Mouse (Mus musculus) lung, postnatal 36 days (tissue): ENCODE data around the gene Cyp4f15.
"Not testable (repeated sequence)": the region's sequence is repeated elsewhere in the genome, so short reads cannot be mapped to it uniquely, and the experiment has no call there.

Experiments
- DNase-seq: peaks from one replicate; pipeline ENCODE4 v3.0.0; 2022; ENCODE audit warnings: mixed read lengths

The Cyp4f15 gene

GRCm38 (mm10) chr17:32685048-32685750 is at the start of gene Cyp4f15:
Gene Cyp4f15, plus strand, starts transcription at chr17:32685627.
- peak; percentile 70 for DNase-seq

GRCm38 (mm10) chr17:32636341-32636740 is 49.1 kb upstream of the Cyp4f15 start:
- no peak for DNase-seq

DNA sequence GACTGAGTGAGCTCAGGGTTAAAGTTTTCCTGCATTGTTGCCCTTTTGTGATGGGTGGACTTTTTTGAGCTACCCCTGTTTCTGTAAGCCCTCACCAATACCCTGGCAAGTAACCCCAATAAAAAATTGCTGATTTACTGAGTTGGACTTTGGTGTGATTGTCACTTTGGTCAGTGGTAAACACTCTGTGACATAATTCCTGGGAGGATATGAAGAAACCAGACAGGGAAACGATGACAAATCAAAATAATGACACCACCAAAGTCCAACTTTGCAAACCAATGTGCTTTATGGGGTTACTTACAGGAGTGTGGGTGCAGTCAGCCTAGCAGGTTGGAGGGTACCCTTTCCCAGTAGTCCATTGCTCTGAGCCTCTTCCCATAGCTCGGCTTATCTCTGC is 48.3 kb upstream of the Cyp4f15 start:
- no peak for DNase-seq

GRCm38 (mm10) chr17:32646631-32647030 is 38.8 kb upstream of the Cyp4f15 start:
- no peak for DNase-seq

GRCm38 (mm10) chr17:32653860-32654259 is 31.6 kb upstream of the Cyp4f15 start:
- no peak for DNase-seq

- DNase-seq: no peak
Observed at GRCm38 (mm10) chr17:32657041-32657440, 28.4 kb upstream of the Cyp4f15 start.

- DNase-seq: no peak
Observed at GRCm38 (mm10) chr17:32658246-32658645, 27.2 kb upstream of the Cyp4f15 start.

- DNase-seq: peak; percentile 72
Observed at GRCm38 (mm10) chr17:32658712-32659111, 26.7 kb upstream of the Cyp4f15 start, which contains the start of gene Cyp4f40. Gene Cyp4f40, plus strand, starts transcription at chr17:32658900.

GRCm38 (mm10) chr17:32673976-32674375 is 11.5 kb upstream of the Cyp4f15 start:
- no peak for DNase-seq

DNA sequence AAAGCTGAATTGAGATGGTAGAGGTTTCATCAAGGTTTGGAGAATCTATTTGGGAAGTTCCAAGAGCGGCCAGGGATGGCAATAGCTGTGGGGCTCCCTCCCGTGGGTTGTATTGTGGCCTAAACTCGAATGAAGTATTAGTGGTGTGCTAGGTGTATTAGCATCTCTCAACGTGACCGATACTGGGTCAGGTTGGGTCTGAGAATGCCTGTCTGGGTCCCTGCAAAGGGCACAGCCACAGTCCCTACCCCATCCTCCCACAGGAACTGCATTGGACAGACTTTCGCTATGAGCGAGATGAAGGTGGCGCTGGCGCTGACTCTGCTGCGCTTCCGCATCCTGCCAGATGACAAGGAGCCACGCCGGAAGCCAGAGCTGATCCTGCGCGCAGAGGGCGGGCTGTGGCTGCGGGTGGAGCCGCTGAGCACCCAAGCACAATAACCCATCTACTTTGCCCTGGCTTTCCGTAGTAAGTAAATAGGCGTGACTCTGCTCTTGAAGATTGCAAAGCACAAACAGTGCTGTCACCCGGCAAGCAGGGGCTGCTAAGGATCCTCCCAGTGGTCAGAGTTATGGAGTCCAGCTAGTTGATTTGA is 9.3 kb upstream of the Cyp4f15 start:
- peak; percentile 13 for DNase-seq

DNA sequence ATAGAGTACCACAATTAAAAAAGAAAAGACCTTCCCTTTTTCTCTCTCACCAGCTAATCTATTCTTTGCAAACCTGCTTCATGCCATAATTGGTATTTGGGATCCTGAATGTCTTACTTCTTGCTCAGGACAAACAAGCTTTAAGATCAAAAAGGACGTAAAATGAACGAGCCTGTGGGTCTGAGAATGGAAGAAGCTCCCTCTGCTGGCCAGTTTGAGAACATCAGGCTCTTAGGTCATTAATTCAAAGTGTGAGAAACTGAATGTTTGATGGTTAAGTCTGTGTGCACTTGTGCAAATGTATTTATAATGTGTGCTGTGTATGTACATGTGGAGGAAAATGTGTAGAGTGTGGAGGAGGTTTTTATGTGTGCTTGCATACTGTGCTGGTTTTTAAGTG is 5.0 kb upstream of the Cyp4f15 start:
- DNase-seq: peak; percentile 81

DNA sequence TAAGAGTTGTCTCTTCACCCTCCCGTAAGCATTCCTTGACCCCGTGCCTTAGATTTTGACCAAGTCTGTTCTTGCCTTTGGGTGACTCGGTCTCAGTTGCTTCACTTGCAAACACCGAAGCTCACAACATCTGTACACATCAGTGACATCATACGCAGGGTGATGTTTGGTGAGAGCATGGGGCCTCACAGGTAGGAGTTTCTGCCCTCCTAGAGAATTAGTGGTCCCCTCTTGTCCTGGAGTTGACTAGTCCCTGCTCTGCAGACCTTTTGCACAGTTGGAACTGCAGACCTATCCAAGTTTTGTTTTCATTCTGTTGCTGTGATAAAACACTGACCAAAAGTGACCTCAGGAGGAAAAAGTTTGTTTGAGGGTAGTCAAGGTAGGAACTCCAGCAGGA is 1.3 kb downstream of the Cyp4f15 start:
- no peak for DNase-seq

GRCm38 (mm10) chr17:32690959-32691358 is 5.5 kb downstream of the Cyp4f15 start:
- no peak for DNase-seq

GRCm38 (mm10) chr17:32702826-32703225 is 17.4 kb downstream of the Cyp4f15 start:
- peak; percentile 65 for DNase-seq

DNA sequence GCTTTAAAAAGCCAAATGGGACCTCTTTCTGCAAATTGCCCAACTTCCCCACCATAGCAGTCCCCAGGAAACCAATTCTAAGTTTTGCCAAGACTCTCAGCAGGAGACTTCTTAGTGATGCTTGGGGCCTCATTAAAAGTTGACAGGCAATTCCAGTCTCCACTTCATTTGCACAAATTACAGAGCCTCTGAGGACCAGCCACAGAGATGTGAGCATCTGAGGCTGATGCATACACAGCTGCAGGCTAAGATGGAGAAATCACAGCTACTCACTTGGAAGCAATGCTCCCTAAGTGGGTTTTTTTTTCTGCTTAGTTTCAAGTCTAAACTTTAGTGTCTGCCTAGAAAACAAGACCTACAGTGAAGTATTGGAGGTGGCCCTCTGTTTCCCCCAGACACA is 25.1 kb downstream of the Cyp4f15 start:
- not testable (repeated sequence) for DNase-seq

DNA sequence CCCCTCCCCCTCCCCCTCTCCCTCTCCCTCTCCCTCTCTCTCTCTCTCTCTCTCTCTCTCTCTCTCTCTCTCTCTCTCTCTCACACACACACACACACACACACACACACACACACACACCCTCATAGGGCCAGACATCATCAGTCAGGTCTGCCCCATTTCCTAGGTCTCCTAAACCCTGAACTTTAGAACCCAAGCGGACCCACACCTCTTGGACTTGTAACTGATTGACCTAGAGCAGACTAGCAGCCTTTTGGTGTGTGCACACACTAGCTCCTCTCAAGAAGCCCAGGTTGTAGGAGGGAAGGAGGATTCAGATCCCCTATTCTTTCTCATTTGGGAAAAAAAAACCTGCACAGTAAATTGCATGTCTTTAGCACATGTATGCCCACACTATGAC is 36.7 kb downstream of the Cyp4f15 start:
- DNase-seq: not testable (repeated sequence)

- DNase-seq: no peak
Observed at GRCm38 (mm10) chr17:32722771-32723170, 37.3 kb downstream of the Cyp4f15 start.

GRCm38 (mm10) chr17:32726360-32726759 is 40.9 kb downstream of the Cyp4f15 start:
- DNase-seq: not testable (repeated sequence)

GRCm38 (mm10) chr17:32729029-32729428 is 43.6 kb downstream of the Cyp4f15 start:
- peak; percentile 3 for DNase-seq

- no peak for DNase-seq
Observed at GRCm38 (mm10) chr17:32738406-32738805, 53.0 kb downstream of the Cyp4f15 start.

- DNase-seq: no peak
Observed at GRCm38 (mm10) chr17:32741057-32741456, 55.6 kb downstream of the Cyp4f15 start.

DNA sequence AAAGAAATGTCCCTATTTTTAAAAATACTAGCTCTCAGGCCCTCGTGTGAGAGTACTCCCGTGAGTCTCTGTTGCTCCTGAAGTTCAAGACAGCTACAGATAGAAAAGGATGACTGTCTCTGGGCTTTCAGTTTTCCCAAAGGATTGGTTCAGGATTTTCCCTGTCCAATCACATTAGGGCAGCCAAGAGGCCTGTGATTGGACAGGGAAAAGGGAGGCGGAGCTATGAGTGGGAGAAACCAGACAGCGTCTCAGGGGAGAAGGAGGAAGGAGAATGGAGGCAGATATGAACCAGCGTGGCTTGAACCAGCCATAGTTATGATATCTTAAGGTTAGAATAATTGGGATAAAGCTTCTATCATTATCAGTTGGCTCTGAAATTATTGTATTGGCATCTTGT is 65.2 kb downstream of the Cyp4f15 start:
- DNase-seq: no peak
